Mouse (Mus musculus): ENCODE measurements around the gene Barhl1. TPM values are rescaled to one million over a fixed set of nuclear protein-coding genes. Genes with fewer than 3 reads are reported as not detected.

The Barhl1 gene
- total and polyA plus RNA-seq, 2 experiments from 2014 or later = 0.57 to 1.0 TPM

GRCm38 (mm10) chr2:28946312-28946711 lies 29.8 kb upstream of the Barhl1 start:
- H3K36me3 ChIP-seq (ENCODE audit: insufficient read depth) = no peaks in the 10 kb centered on the region
- no peak overlapping the region for H3K9ac ChIP-seq
- H3K27me3 ChIP-seq (ENCODE audit: insufficient read depth, low read length) = no peaks in the 10 kb centered on the region
- TF ChIP-seq CTCF (IDR thresholded peaks at IDR 0.05; ENCODE audit: low read depth) = no peak
- no peak overlapping the region for H3K27ac ChIP-seq (ENCODE audit: low read depth, low read length)
- no peak for ATAC-seq
- H3K9me3 ChIP-seq (ENCODE audit: low read length) = no peaks in the 10 kb centered on the region
- WGBS = 88% methylated on average over 3 of the region's 3 CpGs
- H3K4me3 ChIP-seq (ENCODE audit: low read depth, low read length) = no peak overlapping the region
- no peak for DNase-seq
- no peaks in the 10 kb centered on the region for H3K4me1 ChIP-seq (ENCODE audit: insufficient read depth)
- H3K4me2 ChIP-seq (ENCODE audit: low read depth) = no peak overlapping the region

- H3K36me3 ChIP-seq (ENCODE audit: insufficient read depth) = no peaks in the 10 kb centered on the region
- no peak overlapping the region for H3K9ac ChIP-seq
- ATAC-seq = no peak
- no peaks in the 10 kb centered on the region for H3K9me3 ChIP-seq (ENCODE audit: low read length)
- H3K4me2 ChIP-seq (ENCODE audit: low read depth) = no peak overlapping the region
- no peak for DNase-seq
- no peaks in the 10 kb centered on the region for H3K27me3 ChIP-seq (ENCODE audit: insufficient read depth, low read length)
- H3K4me3 ChIP-seq (ENCODE audit: low read depth, low read length) = no peak overlapping the region
- no peaks in the 10 kb centered on the region for H3K4me1 ChIP-seq (ENCODE audit: insufficient read depth)
- no peak overlapping the region for H3K27ac ChIP-seq (ENCODE audit: low read depth, low read length)
- no peak for TF ChIP-seq CTCF (IDR thresholded peaks at IDR 0.05; ENCODE audit: low read depth)
- 20% methylated on average over 6 of the region's 6 CpGs for WGBS
Measured at GRCm38 (mm10) chr2:28945388-28945787, 28.9 kb upstream of the Barhl1 start.

DNA sequence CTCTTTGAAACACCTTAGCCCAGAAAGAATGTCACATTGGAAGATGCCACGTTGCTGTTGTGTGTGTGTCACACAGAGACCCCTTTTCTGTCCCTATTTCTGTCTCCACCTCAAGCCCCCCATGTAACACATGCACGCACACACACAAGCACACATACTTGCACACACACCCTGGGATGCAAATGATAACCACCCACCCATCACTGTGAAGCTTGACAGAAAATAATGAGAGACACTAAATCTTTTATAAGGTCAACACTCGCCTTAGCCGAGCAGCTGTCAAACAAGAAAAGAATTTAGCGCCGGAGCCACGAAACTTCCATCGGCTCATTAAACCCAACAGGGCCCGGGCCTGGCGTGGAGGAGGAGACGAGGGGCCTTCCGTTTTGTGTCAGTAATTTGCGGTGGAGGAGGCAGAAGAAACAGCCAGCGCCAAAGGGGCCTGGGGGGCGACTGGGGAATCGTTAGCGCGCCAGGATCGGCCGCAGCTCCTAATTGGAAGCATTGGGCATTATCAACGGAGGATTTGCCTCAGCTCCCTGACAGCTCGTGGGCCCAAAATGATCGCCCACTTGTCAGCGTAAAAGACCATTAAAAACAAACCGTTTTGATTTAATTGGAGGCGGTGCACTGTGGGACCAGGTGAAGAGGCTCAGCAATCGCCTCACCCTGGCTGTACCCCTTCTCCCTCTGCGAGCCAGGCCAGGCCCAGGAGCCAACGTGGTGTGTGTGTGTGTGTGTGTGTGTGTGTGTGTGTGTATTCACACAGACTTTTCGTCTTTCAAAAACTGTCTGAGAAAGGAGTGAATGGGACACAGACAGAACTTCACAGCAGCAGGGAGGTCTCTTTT lies 27.4 kb upstream of the Barhl1 start:
- Histone ChIP-seq H3K4me1 (ENCODE audit: insufficient read depth) (no peaks in the 10 kb centered on the region), H3K27me3 (ENCODE audit: insufficient read depth, low read length) (no peaks in the 10 kb centered on the region), H3K9ac (no peak overlapping the region), H3K27ac (ENCODE audit: low read depth, low read length) (no peak overlapping the region), H3K9me3 (ENCODE audit: low read length) (no peaks in the 10 kb centered on the region), H3K36me3 (ENCODE audit: insufficient read depth) (no peaks in the 10 kb centered on the region), H3K4me2 (ENCODE audit: low read depth) (0 out of 2 replicates have a peak overlapping the region, but pooled peaks have one; percentile 0), H3K4me3 (ENCODE audit: low read depth, low read length) (no peak overlapping the region)
- peak; percentile 22 for DNase-seq
- TF ChIP-seq CTCF (IDR thresholded peaks at IDR 0.05; ENCODE audit: low read depth) = no peak
- no peak for ATAC-seq
- 12% methylated on average over 30 of the region's 30 CpGs for WGBS

- no peak for TF ChIP-seq CTCF (IDR thresholded peaks at IDR 0.05; ENCODE audit: low read depth)
- H3K9me3 ChIP-seq (ENCODE audit: low read length) = no peaks in the 10 kb centered on the region
- DNase-seq (no peak), ATAC-seq (no peak)
- 90% methylated on average over 7 of the region's 7 CpGs for WGBS
- no peak overlapping the region for H3K4me3 ChIP-seq (ENCODE audit: low read depth, low read length)
- H3K9ac ChIP-seq = no peak overlapping the region
- H3K36me3 ChIP-seq (ENCODE audit: insufficient read depth) = no peaks in the 10 kb centered on the region
- H3K27ac ChIP-seq (ENCODE audit: low read depth, low read length) = no peak overlapping the region
- H3K4me2 ChIP-seq (ENCODE audit: low read depth) = no peak overlapping the region
- no peaks in the 10 kb centered on the region for H3K27me3 ChIP-seq (ENCODE audit: insufficient read depth, low read length)
- H3K4me1 ChIP-seq (ENCODE audit: insufficient read depth) = no peaks in the 10 kb centered on the region
Measured at GRCm38 (mm10) chr2:28938997-28939396, 22.5 kb upstream of the Barhl1 start.

- peak; percentile 29 for TF ChIP-seq CTCF (IDR thresholded peaks at IDR 0.05; ENCODE audit: low read depth)
- H3K4me3 ChIP-seq (ENCODE audit: low read depth, low read length) = no peak overlapping the region
- no peaks in the 10 kb centered on the region for H3K4me1 ChIP-seq (ENCODE audit: insufficient read depth)
- DNase-seq = no peak
- no peaks in the 10 kb centered on the region for H3K36me3 ChIP-seq (ENCODE audit: insufficient read depth)
- H3K9ac ChIP-seq = no peak overlapping the region
- no peak for ATAC-seq
- H3K27me3 ChIP-seq (ENCODE audit: insufficient read depth, low read length) = no peaks in the 10 kb centered on the region
- no peaks in the 10 kb centered on the region for H3K9me3 ChIP-seq (ENCODE audit: low read length)
- H3K4me2 ChIP-seq (ENCODE audit: low read depth) = no peak overlapping the region
- no peak overlapping the region for H3K27ac ChIP-seq (ENCODE audit: low read depth, low read length)
- 93% methylated on average over 3 of the region's 3 CpGs for WGBS
Measured at GRCm38 (mm10) chr2:28930571-28930970, 14.1 kb upstream of the Barhl1 start.

DNA sequence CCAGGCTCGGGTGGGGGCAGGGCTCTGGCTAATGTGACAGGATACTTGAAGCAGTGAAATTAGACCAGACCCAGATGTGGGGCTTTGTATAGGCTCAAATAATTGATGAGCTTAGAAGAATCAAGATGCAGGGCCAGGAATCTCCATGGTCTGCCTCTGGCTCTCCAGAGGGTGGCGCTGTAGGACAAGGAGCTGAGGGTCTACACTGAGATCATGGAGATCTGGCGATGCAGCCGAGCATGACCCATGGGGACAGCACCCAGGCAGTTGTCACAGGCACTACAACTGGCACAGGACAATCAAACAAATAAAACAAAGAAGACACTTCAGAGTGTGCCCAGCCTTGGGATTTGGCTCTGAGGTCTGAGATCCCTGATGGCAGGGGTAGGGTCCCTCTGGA lies 7.4 kb upstream of the Barhl1 start:
- TF ChIP-seq CTCF (IDR thresholded peaks at IDR 0.05; ENCODE audit: low read depth) = peak; percentile 97
- no peak overlapping the region for H3K4me2 ChIP-seq (ENCODE audit: low read depth)
- H3K4me1 ChIP-seq (ENCODE audit: insufficient read depth) = no peaks in the 10 kb centered on the region
- peak; percentile 82 for DNase-seq
- no peak overlapping the region for H3K27ac ChIP-seq (ENCODE audit: low read depth, low read length)
- H3K4me3 ChIP-seq (ENCODE audit: low read depth, low read length) = no peak overlapping the region
- H3K36me3 ChIP-seq (ENCODE audit: insufficient read depth) = no peaks in the 10 kb centered on the region
- ATAC-seq = peak; percentile 74
- 2% methylated on average over 4 of the region's 4 CpGs for WGBS
- H3K9ac ChIP-seq = no peak overlapping the region
- peaks cover 46% of the 10 kb centered on the region for H3K27me3 ChIP-seq (ENCODE audit: insufficient read depth, low read length)
- H3K9me3 ChIP-seq (ENCODE audit: low read length) = no peaks in the 10 kb centered on the region

DNA sequence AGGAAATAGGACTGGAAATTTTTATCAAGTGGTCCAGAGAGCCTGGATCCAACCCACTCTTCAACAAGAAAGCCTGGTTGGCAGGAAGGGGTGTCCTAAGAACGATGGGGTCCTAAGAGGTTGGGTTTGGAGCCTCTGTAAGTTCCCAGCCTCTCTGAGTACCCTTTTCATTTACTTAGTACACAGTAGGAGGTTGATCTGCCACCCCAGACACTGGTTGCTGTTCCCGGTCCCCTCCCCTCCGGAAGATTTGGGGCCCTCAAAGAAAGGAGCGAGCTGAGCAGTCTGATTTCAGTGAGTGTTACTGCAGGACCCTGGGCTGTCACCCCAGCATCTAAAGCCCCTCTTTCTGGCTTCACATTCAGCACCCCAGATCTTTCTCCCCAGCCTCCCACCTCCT lies 2.5 kb upstream of the Barhl1 start:
- H3K4me1 ChIP-seq (ENCODE audit: insufficient read depth) = 0 out of 2 replicates have a peak, but pooled peaks cover 6% of the 10 kb centered on the region
- no peak overlapping the region for H3K4me3 ChIP-seq (ENCODE audit: low read depth, low read length)
- peaks cover 75% of the 10 kb centered on the region for H3K27me3 ChIP-seq (ENCODE audit: insufficient read depth, low read length)
- H3K9ac ChIP-seq = no peak overlapping the region
- H3K4me2 ChIP-seq (ENCODE audit: low read depth) = no peak overlapping the region
- no peaks in the 10 kb centered on the region for H3K36me3 ChIP-seq (ENCODE audit: insufficient read depth)
- 1% methylated on average over 4 of the region's 4 CpGs for WGBS
- ATAC-seq (no peak), DNase-seq (no peak)
- no peak for TF ChIP-seq CTCF (IDR thresholded peaks at IDR 0.05; ENCODE audit: low read depth)
- no peaks in the 10 kb centered on the region for H3K9me3 ChIP-seq (ENCODE audit: low read length)
- H3K27ac ChIP-seq (ENCODE audit: low read depth, low read length) = no peak overlapping the region
